Comparison of ENCODE assay signal across 17 mouse cellular contexts in the genomic region with DNA sequence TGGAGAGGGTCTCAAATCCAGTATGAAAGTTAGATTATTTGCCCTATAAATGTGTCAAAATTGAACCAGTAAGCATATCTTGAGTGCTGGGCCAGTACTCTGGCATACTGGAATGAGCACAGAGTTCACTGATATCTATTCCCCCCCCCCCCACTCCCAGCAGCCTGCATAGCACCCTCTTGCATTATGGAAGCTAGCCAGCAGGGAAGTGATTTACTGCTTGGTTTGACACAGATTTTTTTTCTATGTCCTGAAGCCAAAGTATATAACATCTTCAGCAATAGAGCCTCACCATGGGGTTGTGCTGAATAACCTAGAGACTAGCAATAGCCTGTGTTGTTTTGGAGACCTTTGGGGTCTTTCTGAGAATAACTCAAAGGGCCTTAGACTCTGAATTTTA.
DNase-seq lines count a peak whose midpoint lies in the region; ATAC-seq lines count a peak whose summit lies in the region.
"Had no signal": no experiment of that assay in that cellular context is flagged by ENCODE, and none has a peak within 500 bp of the region (broad histone marks: within the 10 kb centered on the region; RNA-seq: fewer than 3 reads in every experiment).

No protein-coding gene starts in this region.

- no peaks in the 10 kb centered on the region for H3K27me3 ChIP-seq in forebrain, embryonic 14.5 days (replicated peaks; ENCODE audit: control insufficient read depth, insufficient read depth, low read length)
- no peaks in the 10 kb centered on the region for H3K27me3 ChIP-seq in forebrain, embryonic 15.5 days
- H3K27me3 ChIP-seq: forebrain, embryonic 13.5 days; heart, embryonic 13.5 days; hindbrain, embryonic 13.5 days had no signal

- H3K4me3 ChIP-seq in forebrain, embryonic 14.5 days (ENCODE audit: low read depth, low read length): no peak overlapping the region
- H3K4me3 ChIP-seq in forebrain, embryonic 15.5 days: no peak overlapping the region
- H3K4me3 ChIP-seq: embryonic facial prominence, embryonic 10.5 days; forebrain, embryonic 13.5 days; heart, embryonic 13.5 days; hindbrain, embryonic 13.5 days had no signal

- peak; percentile 1 for DNase-seq in forebrain, embryonic 14.5 days (ENCODE audit: low spot score)
- peak; percentile 17 for DNase-seq in kidney, postnatal 14 days
- DNase-seq in kidney, postnatal 25 days: no peak
- DNase-seq in Muller cell, postnatal 12 days (ENCODE audit: inconsistent ontology term): peak; percentile 3
- no peak for DNase-seq in right cerebral cortex, postnatal 36 days (ENCODE audit: low spot score in 2 of 2)
- DNase-seq: adrenal gland, adult 8-10 months; cerebellum, adult 18-20 months; cerebellum, adult 9-11 months; cerebellum, postnatal 36 days; gastrocnemius, postnatal 36 days; heart, postnatal 14 days had no signal

- no peak overlapping the region for H3K27ac ChIP-seq in forebrain, embryonic 14.5 days (ENCODE audit: low read depth, low read length)
- H3K27ac ChIP-seq in forebrain, embryonic 15.5 days (replicated peaks): no peak overlapping the region
- H3K27ac ChIP-seq: embryonic facial prominence, embryonic 10.5 days; forebrain, embryonic 13.5 days; heart, embryonic 13.5 days; hindbrain, embryonic 13.5 days; hindbrain, postnatal 0 days had no signal

- no peak overlapping the region for H3K4me2 ChIP-seq in forebrain, embryonic 14.5 days (ENCODE audit: low read length)
- H3K4me2 ChIP-seq in forebrain, embryonic 15.5 days (replicated peaks): no peak overlapping the region
- H3K4me2 ChIP-seq: forebrain, embryonic 13.5 days; heart, embryonic 13.5 days; hindbrain, embryonic 13.5 days had no signal

- H3K4me1 ChIP-seq in forebrain, embryonic 14.5 days (ENCODE audit: control insufficient read depth, insufficient read depth, low read length): no peaks in the 10 kb centered on the region
- H3K4me1 ChIP-seq in forebrain, embryonic 15.5 days: no peaks in the 10 kb centered on the region
- H3K4me1 ChIP-seq: forebrain, embryonic 13.5 days; hindbrain, embryonic 13.5 days had no signal

- H3K36me3 ChIP-seq in forebrain, embryonic 14.5 days (ENCODE audit: control insufficient read depth, insufficient read depth, low read length): no peaks in the 10 kb centered on the region
- no peaks in the 10 kb centered on the region for H3K36me3 ChIP-seq in forebrain, embryonic 15.5 days
- H3K36me3 ChIP-seq: embryonic facial prominence, embryonic 10.5 days; heart, embryonic 13.5 days; hindbrain, embryonic 13.5 days had no signal

- no peaks in the 10 kb centered on the region for H3K9me3 ChIP-seq in forebrain, embryonic 14.5 days (replicated peaks; ENCODE audit: control insufficient read depth, low read length)
- H3K9me3 ChIP-seq in forebrain, embryonic 15.5 days: no peaks in the 10 kb centered on the region
- H3K9me3 ChIP-seq: embryonic facial prominence, embryonic 10.5 days; forebrain, embryonic 13.5 days; hindbrain, embryonic 13.5 days had no signal

- no peak overlapping the region for H3K9ac ChIP-seq in forebrain, embryonic 14.5 days (ENCODE audit: low read length)
- no peak overlapping the region for H3K9ac ChIP-seq in forebrain, embryonic 15.5 days (replicated peaks)
- H3K9ac ChIP-seq: forebrain, embryonic 13.5 days; heart, embryonic 13.5 days; hindbrain, embryonic 13.5 days had no signal

- ATAC-seq in forebrain, embryonic 14.5 days: no peak
- no peak for ATAC-seq in forebrain, embryonic 15.5 days (replicated peaks)
- ATAC-seq: forebrain, embryonic 13.5 days; hindbrain, postnatal 0 days had no signal

Comparison
In these comparisons a context has a peak if more than half of its experiments do, and no peak if none do; other contexts are left out.
1. DNase-seq: peak in forebrain, embryonic 14.5 days (single experiment), kidney, postnatal 14 days (single experiment) and Muller cell, postnatal 12 days (single experiment); none in kidney, postnatal 25 days (0 of 2) and right cerebral cortex, postnatal 36 days (0 of 2).